Mouse (Mus musculus): ENCODE measurements around the gene Cpm. TPM values are rescaled to one million over a fixed set of nuclear protein-coding genes. Genes with fewer than 3 reads are reported as not detected.
"Not testable (repeated sequence)": the region's sequence is repeated elsewhere in the genome, so short reads cannot be mapped to it uniquely, and the experiment has no call there.

Cpm gene
- polyA plus RNA-seq, 1 experiment from 2014 or later = 2.7 TPM

GRCm38 (mm10) chr10:117585600-117586299, 43.5 kb upstream of the Cpm start:
- no peaks in the 10 kb centered on the region for H3K27me3 ChIP-seq (replicated peaks; ENCODE audit: control insufficient read depth, insufficient read depth, low read length)
- 68% methylated on average over 2 of the region's 2 CpGs for WGBS
- H3K4me2 ChIP-seq (ENCODE audit: low read length) = no peak overlapping the region
- no peak overlapping the region for H3K9ac ChIP-seq (ENCODE audit: low read depth, low read length)
- no peaks in the 10 kb centered on the region for H3K4me1 ChIP-seq (ENCODE audit: control insufficient read depth, insufficient read depth, low read depth, low read length)
- no peak overlapping the region for H3K27ac ChIP-seq (ENCODE audit: low read depth, low read length)
- no peak for ATAC-seq
- no peaks in the 10 kb centered on the region for H3K9me3 ChIP-seq (ENCODE audit: control insufficient read depth, low read length)
- no peak overlapping the region for H3K4me3 ChIP-seq (ENCODE audit: low read length)
- H3K36me3 ChIP-seq (ENCODE audit: control insufficient read depth, insufficient read depth, low read length) = no peaks in the 10 kb centered on the region

GRCm38 (mm10) chr10:117586859-117587258, 42.4 kb upstream of the Cpm start:
- H3K9me3 ChIP-seq (ENCODE audit: control insufficient read depth, low read length) = no peaks in the 10 kb centered on the region
- H3K27me3 ChIP-seq (replicated peaks; ENCODE audit: control insufficient read depth, insufficient read depth, low read length) = no peaks in the 10 kb centered on the region
- H3K36me3 ChIP-seq (ENCODE audit: control insufficient read depth, insufficient read depth, low read length) = no peaks in the 10 kb centered on the region
- 31% methylated on average over 11 of the region's 11 CpGs for WGBS
- H3K4me1 ChIP-seq (ENCODE audit: control insufficient read depth, insufficient read depth, low read depth, low read length) = no peaks in the 10 kb centered on the region
- H3K4me2 ChIP-seq (ENCODE audit: low read length) = no peak overlapping the region
- no peak overlapping the region for H3K27ac ChIP-seq (ENCODE audit: low read depth, low read length)
- ATAC-seq = peak; percentile 77; the same call in 1 of the 2 replicates
- no peak overlapping the region for H3K4me3 ChIP-seq (ENCODE audit: low read length)
- no peak overlapping the region for H3K9ac ChIP-seq (ENCODE audit: low read depth, low read length)

- H3K4me3 ChIP-seq (ENCODE audit: low read length) = no peak overlapping the region
- 79% methylated on average over 10 of the region's 10 CpGs for WGBS
- H3K27ac ChIP-seq (ENCODE audit: low read depth, low read length) = no peak overlapping the region
- no peaks in the 10 kb centered on the region for H3K9me3 ChIP-seq (ENCODE audit: control insufficient read depth, low read length)
- no peaks in the 10 kb centered on the region for H3K36me3 ChIP-seq (ENCODE audit: control insufficient read depth, insufficient read depth, low read length)
- H3K4me2 ChIP-seq (ENCODE audit: low read length) = no peak overlapping the region
- H3K27me3 ChIP-seq (replicated peaks; ENCODE audit: control insufficient read depth, insufficient read depth, low read length) = no peaks in the 10 kb centered on the region
- no peak overlapping the region for H3K9ac ChIP-seq (ENCODE audit: low read depth, low read length)
- no peak for ATAC-seq
- no peaks in the 10 kb centered on the region for H3K4me1 ChIP-seq (ENCODE audit: control insufficient read depth, insufficient read depth, low read depth, low read length)
Observed at GRCm38 (mm10) chr10:117587335-117587734, 42.0 kb upstream of the Cpm start.

- ATAC-seq; H3K9ac ChIP-seq (ENCODE audit: low read depth, low read length): not testable (repeated sequence)
- 93% methylated on average over 11 of the region's 11 CpGs for WGBS
Observed at GRCm38 (mm10) chr10:117588416-117589143, 40.7 kb upstream of the Cpm start.

GRCm38 (mm10) chr10:117589144-117589940, 40.0 kb upstream of the Cpm start:
- H3K4me2 ChIP-seq (ENCODE audit: low read length) = no peak overlapping the region
- H3K36me3 ChIP-seq (ENCODE audit: control insufficient read depth, insufficient read depth, low read length) = no peaks in the 10 kb centered on the region
- H3K4me3 ChIP-seq (ENCODE audit: low read length) = no peak overlapping the region
- ATAC-seq = no peak
- no peak overlapping the region for H3K9ac ChIP-seq (ENCODE audit: low read depth, low read length)
- H3K27ac ChIP-seq (ENCODE audit: low read depth, low read length) = no peak overlapping the region
- H3K4me1 ChIP-seq (ENCODE audit: control insufficient read depth, insufficient read depth, low read depth, low read length) = no peaks in the 10 kb centered on the region
- no peaks in the 10 kb centered on the region for H3K9me3 ChIP-seq (ENCODE audit: control insufficient read depth, low read length)
- WGBS = 87% methylated on average over 8 of the region's 8 CpGs
- no peaks in the 10 kb centered on the region for H3K27me3 ChIP-seq (replicated peaks; ENCODE audit: control insufficient read depth, insufficient read depth, low read length)

More at GRCm38 (mm10) chr10:117588416-117589143, 40.7 kb upstream of the Cpm start:
- not testable (repeated sequence) for H3K4me1 ChIP-seq (ENCODE audit: control insufficient read depth, insufficient read depth, low read depth, low read length); H3K9me3 ChIP-seq (ENCODE audit: control insufficient read depth, low read length); H3K36me3 ChIP-seq (ENCODE audit: control insufficient read depth, insufficient read depth, low read length); H3K27ac ChIP-seq (ENCODE audit: low read depth, low read length); H3K27me3 ChIP-seq (replicated peaks; ENCODE audit: control insufficient read depth, insufficient read depth, low read length); H3K4me2 ChIP-seq (ENCODE audit: low read length); H3K4me3 ChIP-seq (ENCODE audit: low read length)

GRCm38 (mm10) chr10:117590331-117591301, 38.7 kb upstream of the Cpm start:
- no peaks in the 10 kb centered on the region for H3K9me3 ChIP-seq (ENCODE audit: control insufficient read depth, low read length)
- no peak overlapping the region for H3K27ac ChIP-seq (ENCODE audit: low read depth, low read length)
- no peak overlapping the region for H3K4me2 ChIP-seq (ENCODE audit: low read length)
- H3K4me3 ChIP-seq (ENCODE audit: low read length) = no peak overlapping the region
- no peak overlapping the region for H3K9ac ChIP-seq (ENCODE audit: low read depth, low read length)
- WGBS = 87% methylated on average over 13 of the region's 13 CpGs
- ATAC-seq = no peak
- no peaks in the 10 kb centered on the region; the same call in 1 of the 2 replicates for H3K4me1 ChIP-seq (ENCODE audit: control insufficient read depth, insufficient read depth, low read depth, low read length)
- no peaks in the 10 kb centered on the region for H3K36me3 ChIP-seq (ENCODE audit: control insufficient read depth, insufficient read depth, low read length)
- H3K27me3 ChIP-seq (replicated peaks; ENCODE audit: control insufficient read depth, insufficient read depth, low read length) = no peaks in the 10 kb centered on the region

- 74% methylated on average over 9 of the region's 9 CpGs for WGBS
- Histone ChIP-seq H3K4me2 (ENCODE audit: low read length) (no peak overlapping the region), H3K27me3 (replicated peaks; ENCODE audit: control insufficient read depth, insufficient read depth, low read length) (no peaks in the 10 kb centered on the region), H3K4me3 (ENCODE audit: low read length) (no peak overlapping the region), H3K9ac (ENCODE audit: low read depth, low read length) (no peak overlapping the region), H3K27ac (ENCODE audit: low read depth, low read length) (no peak overlapping the region), H3K9me3 (ENCODE audit: control insufficient read depth, low read length) (no peaks in the 10 kb centered on the region), H3K36me3 (ENCODE audit: control insufficient read depth, insufficient read depth, low read length) (no peaks in the 10 kb centered on the region), H3K4me1 (ENCODE audit: control insufficient read depth, insufficient read depth, low read depth, low read length) (no peaks in the 10 kb centered on the region; the same call in 1 of the 2 replicates)
- no peak for ATAC-seq
Observed at GRCm38 (mm10) chr10:117591766-117592165, 37.5 kb upstream of the Cpm start.

GRCm38 (mm10) chr10:117592306-117593040, 36.8 kb upstream of the Cpm start:
- no peak overlapping the region for H3K4me2 ChIP-seq (ENCODE audit: low read length)
- no peaks in the 10 kb centered on the region for H3K9me3 ChIP-seq (ENCODE audit: control insufficient read depth, low read length)

More at GRCm38 (mm10) chr10:117592306-117593040, 36.8 kb upstream of the Cpm start:
- 84% methylated on average over 7 of the region's 7 CpGs for WGBS
- H3K36me3 ChIP-seq (ENCODE audit: control insufficient read depth, insufficient read depth, low read length) = no peaks in the 10 kb centered on the region
- H3K27me3 ChIP-seq (replicated peaks; ENCODE audit: control insufficient read depth, insufficient read depth, low read length) = no peaks in the 10 kb centered on the region
- no peak overlapping the region for H3K4me3 ChIP-seq (ENCODE audit: low read length)
- H3K9ac ChIP-seq (ENCODE audit: low read depth, low read length) = no peak overlapping the region
- ATAC-seq = no peak
- H3K4me1 ChIP-seq (ENCODE audit: control insufficient read depth, insufficient read depth, low read depth, low read length) = no peaks in the 10 kb centered on the region; the same call in 1 of the 2 replicates
- no peak overlapping the region for H3K27ac ChIP-seq (ENCODE audit: low read depth, low read length)
